ENCODE assay signal across 14 mouse cellular contexts in genomic region chr5:36549243-36549642, GRCm38 (mm10). TPM values are rescaled to one million over a fixed set of nuclear protein-coding genes. Genes with fewer than 3 reads are reported as not detected.
DNase-seq lines count a peak whose midpoint lies in the region; ATAC-seq and TF ChIP-seq lines count a peak whose summit lies in the region.
"Had no signal": no experiment of that assay in that cellular context is flagged by ENCODE, and none has a peak within 500 bp of the region (broad histone marks: within the 10 kb centered on the region; RNA-seq: fewer than 3 reads in every experiment).

No protein-coding gene starts in this region.

- no peak overlapping the region for H3K9ac ChIP-seq in lung, postnatal 0 days (replicated peaks; ENCODE audit: low read depth)
- no peak overlapping the region for H3K9ac ChIP-seq in CH12.LX (ENCODE audit: insufficient read depth, low read depth)
- H3K9ac ChIP-seq: embryonic facial prominence, embryonic 12.5 days; liver, embryonic 15.5 days; neural tube, embryonic 13.5 days had no signal

- peak; percentile 43 for DNase-seq in lung, postnatal 25 days (ENCODE audit: low spot score)
- DNase-seq in lung, postnatal 0 days (ENCODE audit: low spot score) = no peak
- DNase-seq in CH12.LX (ENCODE audit: extremely low read depth) = peak; percentile 53
- no peak for DNase-seq in limb, embryonic 10.5 days (ENCODE audit: low spot score)
- DNase-seq: cerebellum, adult 18-20 months; gastrocnemius, postnatal 10 days; kidney, postnatal 10 days; layer of hippocampus, adult 9-11 months had no signal

- TF ChIP-seq CTCF in lung, postnatal 0 days (IDR thresholded peaks at IDR 0.05) = no peak
- no peak for TF ChIP-seq CTCF in CH12.LX (conservative IDR thresholded peaks at IDR 0.05 in 1 of 2, IDR thresholded peaks at IDR 0.05 in 1 of 2; ENCODE audit: low read depth in 2 of 2, low read length in 2 of 2)
- TF ChIP-seq CTCF in bone marrow macrophage, adult 2 months (IDR thresholded peaks at IDR 0.05; ENCODE audit: low read depth, low read length) = no peak

- ATAC-seq in lung, postnatal 0 days = no peak
- ATAC-seq in monocyte, adult 5-6 weeks (replicated peaks; ENCODE audit: insufficient number of reproducible peaks, low FRiP score, low TSS enrichment, poor library complexity, severe bottlenecking) = peak; percentile 67
- ATAC-seq in inflammation-experienced regulatory T-cells, adult 6 months = no peak

- WGBS in lung, postnatal 0 days = 49% methylated on average over 6 of the region's 6 CpGs
- 81% methylated on average over 6 of the region's 6 CpGs for WGBS in limb, embryonic 10.5 days

- no peaks in the 10 kb centered on the region for H3K9me3 ChIP-seq in lung, postnatal 0 days (ENCODE audit: low read length)
- no peaks in the 10 kb centered on the region for H3K9me3 ChIP-seq in CH12.LX (replicated peaks; ENCODE audit: low read length)
- no peaks in the 10 kb centered on the region for H3K9me3 ChIP-seq in limb, embryonic 10.5 days (replicated peaks)
- H3K9me3 ChIP-seq: embryonic facial prominence, embryonic 12.5 days; liver, embryonic 15.5 days; neural tube, embryonic 13.5 days had no signal

- H3K4me1 ChIP-seq in lung, postnatal 0 days (ENCODE audit: insufficient read depth, low read depth, low read length) = peaks cover 2% of the 10 kb centered on the region; the same call in 1 of the 2 replicates
- peaks cover 29 to 72% of the 10 kb centered on the region in 2 experiments for H3K4me1 ChIP-seq in CH12.LX (ENCODE audit: control insufficient read depth in 1 of 2, insufficient read depth in 2 of 2)
- H3K4me1 ChIP-seq in bone marrow macrophage, adult 2 months (ENCODE audit: control insufficient read depth, insufficient read depth, low read length) = peaks cover 66% of the 10 kb centered on the region
- no peaks in the 10 kb centered on the region for H3K4me1 ChIP-seq in limb, embryonic 10.5 days
- H3K4me1 ChIP-seq: neural tube, embryonic 13.5 days had no signal

- H3K79me2 ChIP-seq in CH12.LX (replicated peaks; ENCODE audit: control insufficient read depth, extremely low read depth, insufficient read depth, poor library complexity, severe bottlenecking) = peaks cover 5% of the 10 kb centered on the region; the same call in 1 of the 2 replicates

- H3K27me3 ChIP-seq in lung, postnatal 0 days (replicated peaks; ENCODE audit: insufficient read depth, low read length) = no peaks in the 10 kb centered on the region
- H3K27me3 ChIP-seq in CH12.LX (replicated peaks) = no peaks in the 10 kb centered on the region
- no peaks in the 10 kb centered on the region for H3K27me3 ChIP-seq in limb, embryonic 10.5 days (ENCODE audit: low read depth, poor library complexity, severe bottlenecking)
- H3K27me3 ChIP-seq: embryonic facial prominence, embryonic 12.5 days; liver, embryonic 15.5 days; neural tube, embryonic 13.5 days had no signal

- no peak for TF ChIP-seq POLR2A in CH12.LX (IDR thresholded peaks at IDR 0.05; ENCODE audit: low read depth, low read length)
- no peak for TF ChIP-seq POLR2A in bone marrow macrophage, adult 2 months (IDR thresholded peaks at IDR 0.05; ENCODE audit: borderline replicate concordance, low read depth, low read length)

- TF ChIP-seq RAD21 in CH12.LX (IDR thresholded peaks at IDR 0.05; ENCODE audit: low read depth, low read length) = no peak

- H3K4me2 ChIP-seq in lung, postnatal 0 days (replicated peaks; ENCODE audit: low read depth, low read length) = no peak overlapping the region
- H3K4me2 ChIP-seq in CH12.LX (ENCODE audit: insufficient read depth, low read depth, poor library complexity, severe bottlenecking) = no peak overlapping the region
- H3K4me2 ChIP-seq: embryonic facial prominence, embryonic 12.5 days; liver, embryonic 15.5 days; neural tube, embryonic 13.5 days had no signal

- dilution Hi-C loops in CH12.LX (cut with MboI; ENCODE audit: extremely low pct_ligation_motif_present, extremely low pct_unique_long_range_greater_than_20kb, low sequenced_read_pairs) = no loop called here

- no peak overlapping the region for H3K4me3 ChIP-seq in lung, postnatal 0 days (ENCODE audit: low read depth, low read length)
- peak overlapping the region in 1 of 3 experiments; percentile 42 for H3K4me3 ChIP-seq in CH12.LX (replicated peaks in 1 of 3; ENCODE audit: low read depth in 2 of 3, low read length in 2 of 3, poor library complexity in 1 of 3)
- no peak overlapping the region for H3K4me3 ChIP-seq in bone marrow macrophage, adult 2 months (ENCODE audit: insufficient read depth, low read length)
- no peak overlapping the region for H3K4me3 ChIP-seq in limb, embryonic 10.5 days
- H3K4me3 ChIP-seq: embryonic facial prominence, embryonic 12.5 days; liver, embryonic 15.5 days; neural tube, embryonic 13.5 days had no signal

- in situ Hi-C loops in CH12.LX (cut with MboI; ENCODE audit: low pct_ligation_motif_present, low pct_unique_long_range_greater_than_20kb, low sequenced_read_pairs) = no loop called here

- no peaks in the 10 kb centered on the region for H3K36me3 ChIP-seq in lung, postnatal 0 days (ENCODE audit: insufficient read depth, low read length)
- peaks cover 0 to 36% of the 10 kb centered on the region in 2 experiments for H3K36me3 ChIP-seq in CH12.LX (replicated peaks in 1 of 2; ENCODE audit: control insufficient read depth in 1 of 2, insufficient read depth in 1 of 2, low read length in 1 of 2)
- no peaks in the 10 kb centered on the region for H3K36me3 ChIP-seq in limb, embryonic 10.5 days
- H3K36me3 ChIP-seq: embryonic facial prominence, embryonic 12.5 days; liver, embryonic 15.5 days; neural tube, embryonic 13.5 days had no signal

- H3K27ac ChIP-seq in lung, postnatal 0 days (ENCODE audit: low read length) = no peak overlapping the region
- H3K27ac ChIP-seq in CH12.LX (ENCODE audit: insufficient read depth, low read depth) = no peak overlapping the region
- peak overlapping the region; percentile 50 for H3K27ac ChIP-seq in bone marrow macrophage, adult 2 months (ENCODE audit: insufficient read depth, low read depth, low read length)
- no peak overlapping the region for H3K27ac ChIP-seq in limb, embryonic 10.5 days
- H3K27ac ChIP-seq: embryonic facial prominence, embryonic 12.5 days; liver, embryonic 15.5 days; neural tube, embryonic 13.5 days had no signal

- TF ChIP-seq EP300 in lung, postnatal 0 days (IDR thresholded peaks at IDR 0.05) = no peak
- no peak for TF ChIP-seq EP300 in CH12.LX (IDR thresholded peaks at IDR 0.05; ENCODE audit: low read length)

TF ChIP-seq in CH12.LX, 34 proteins besides CTCF, POLR2A, EP300 and RAD21:
- no peak for TF ChIP-seq NRF1 (IDR thresholded peaks at IDR 0.05; ENCODE audit: low read depth, low read length)
- no peak for TF ChIP-seq UBTF (IDR thresholded peaks at IDR 0.05; ENCODE audit: low read depth, low read length)
- no peak for TF ChIP-seq SMC3 (IDR thresholded peaks at IDR 0.05; ENCODE audit: low read depth, low read length)
- no peak for TF ChIP-seq JUND (conservative IDR thresholded peaks at IDR 0.05; ENCODE audit: low read depth, low read length)
- TF ChIP-seq E2F4 (IDR thresholded peaks at IDR 0.05; ENCODE audit: insufficient replicate concordance, low read depth, low read length) = no peak
- no peak for TF ChIP-seq TBP (conservative IDR thresholded peaks at IDR 0.05; ENCODE audit: low read depth, low read length)
- TF ChIP-seq ZKSCAN1 (IDR thresholded peaks at IDR 0.05; ENCODE audit: borderline replicate concordance, low read depth, low read length) = no peak
- TF ChIP-seq USF2 (conservative IDR thresholded peaks at IDR 0.05; ENCODE audit: low read depth, low read length) = no peak
- TF ChIP-seq ZMIZ1 (IDR thresholded peaks at IDR 0.05; ENCODE audit: low read depth, low read length) = no peak
- no peak for TF ChIP-seq USF1 (IDR thresholded peaks at IDR 0.05; ENCODE audit: low read depth, low read length)
- no peak for TF ChIP-seq GABPA (IDR thresholded peaks at IDR 0.05; ENCODE audit: insufficient replicate concordance, low read depth, low read length)
TF ChIP-seq in CH12.LX: peak in this region for 0.

RNA-seq across cellular contexts. Expression of gene Tbc1d14, which starts 43.8 kb away (rescaled TPM):
- polyA plus RNA-seq in lung, postnatal 0 days (2015; fragmentation: Nextera tagmentation; extraction: Ambion mirVana) = 13.8 and 15.0 TPM in 2 replicates
- total RNA-seq in CH12.LX (2012; rRNA removed) = 8.5 and 10.1 TPM in 2 replicates
- total RNA-seq in CH12.LX (2014; rRNA removed) = 4.4 and 5.7 TPM in 2 replicates
- polyA plus RNA-seq in CH12.LX (2012; ENCODE audit: insufficient read length, low read depth) = 24.4 and 29.1 TPM in 2 replicates
- polyA plus RNA-seq in bone marrow macrophage, adult 2 months (2012; ENCODE audit: insufficient read depth, insufficient read length, missing spikeins) = 57.5 and 57.8 TPM in 2 replicates
- 13.0 to 38.8 TPM (median 18.7 TPM) in 3 replicates for total RNA-seq in monocyte, adult 5-6 weeks (2017)
- 10 to 100 TPM; 37.2 to 66.0 (median 57.9) TPM for polyA plus RNA-seq in inflammation-experienced regulatory T-cells, adult 6 months (2017; shearing (Covaris generic))
- polyA plus RNA-seq in limb, embryonic 10.5 days (2016; fragmentation: Nextera tagmentation; extraction: Ambion mirVana) = 32.0 and 38.2 TPM in 2 replicates

Comparison
In these comparisons a context has a peak if more than half of its experiments do, and no peak if none do; other contexts are left out.
1. DNase-seq: peak in lung, postnatal 25 days (single experiment) and CH12.LX (single experiment); none in lung, postnatal 0 days (single experiment) and limb, embryonic 10.5 days (single experiment).